Mouse (Mus musculus) small intestine, adult 10 weeks (tissue): ENCODE measurements around the gene Mapk1ip1. TPM values are rescaled to one million over a fixed set of nuclear protein-coding genes. Genes with fewer than 3 reads are reported as not detected.

Experiments used
- polyA plus RNA-seq: library from polyadenylated mRNA; stranded (reverse); fragments of 350-450 nt; fragmentation: Illumina TruSeq; extraction: RNeasy Lipid Tissue Mini Kit (QIAGEN cat#74804); gene quantifications from one replicate; pipeline ENCODE4 v1.2.3, GENCODE M21; 2014; ENCODE audit warnings: low replicate concordance

Gene Mapk1ip1
- polyA plus RNA-seq: 9.7 TPM

DNA sequence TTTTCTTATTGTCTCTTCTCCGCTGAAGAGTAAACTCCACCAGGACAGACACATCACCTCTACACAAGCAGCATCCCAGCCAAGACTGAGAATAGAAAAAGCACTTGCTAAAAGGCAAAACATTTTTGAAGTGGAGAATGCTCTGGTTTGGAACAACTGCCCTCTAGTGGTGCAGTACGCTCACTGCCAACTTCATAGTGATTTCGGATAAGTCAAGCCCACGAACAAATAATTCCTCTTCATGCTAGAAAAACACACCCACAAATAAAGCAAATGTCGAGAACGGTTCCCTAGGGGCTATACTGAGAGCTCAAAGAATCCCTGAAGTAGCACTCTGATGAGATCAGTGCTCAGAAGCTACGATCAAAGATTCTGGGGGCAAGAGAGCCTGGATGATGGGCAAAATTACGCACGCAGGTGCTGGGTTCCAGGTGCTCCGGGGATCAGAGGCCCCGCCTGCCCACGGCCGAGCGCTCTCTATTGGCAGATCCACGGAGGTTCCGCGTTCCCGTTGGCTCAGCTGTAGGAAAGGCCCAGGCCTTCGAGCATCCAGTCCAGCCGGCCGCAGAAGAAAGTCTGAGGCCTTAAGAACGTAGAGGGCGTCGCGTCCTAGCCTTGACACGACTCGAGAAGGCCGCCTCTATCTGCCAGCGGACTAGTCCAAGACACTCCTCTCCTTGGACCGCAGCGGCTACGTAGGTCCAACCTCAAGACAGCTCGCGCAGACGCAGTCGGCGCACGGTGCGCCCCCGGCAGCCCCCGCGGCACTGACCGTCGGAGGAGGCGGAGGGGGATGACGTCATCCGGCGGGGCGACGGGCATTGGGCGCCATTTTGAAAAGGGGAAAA, at the start of gene Mapk1ip1, which contains the start of gene Ppp2r2d:
Gene Mapk1ip1 (minus strand): TSS at position 730 of the 848 bp plus-strand sequence.
Gene Ppp2r2d (plus strand): TSS at position 536 of the 848 bp plus-strand sequence.

Other genes with a start within 250 kb of the Mapk1ip1 start
- 108 TPM for gene Ppp2r2d, start 194 bp downstream of the Mapk1ip1 start, polyA plus RNA-seq
- 39.6 TPM for gene Bnip3, start 63.2 kb upstream of the Mapk1ip1 start, polyA plus RNA-seq
- gene Jakmip3, start 94.5 kb upstream of the Mapk1ip1 start, polyA plus RNA-seq: not detected
- not detected for gene Dpysl4, start 239.7 kb upstream of the Mapk1ip1 start, polyA plus RNA-seq